Mouse (Mus musculus): Measurements from ENCODE around the gene Cdc42ep5.

GRCm38 (mm10) chr7:4144046-4144445, 20.6 kb downstream of the Cdc42ep5 start:
- no peak for TF ChIP-seq POLR2A (IDR thresholded peaks at IDR 0.05; ENCODE audit: low read depth, low read length)
- TF ChIP-seq CTCF (IDR thresholded peaks at IDR 0.05; ENCODE audit: borderline replicate concordance, insufficient read depth, low read length), result no peak

Measured in embryonic fibroblast, embryonic 13.5 days (primary cell).